8 mouse cellular contexts compared by ENCODE assay signal in the genomic region with DNA sequence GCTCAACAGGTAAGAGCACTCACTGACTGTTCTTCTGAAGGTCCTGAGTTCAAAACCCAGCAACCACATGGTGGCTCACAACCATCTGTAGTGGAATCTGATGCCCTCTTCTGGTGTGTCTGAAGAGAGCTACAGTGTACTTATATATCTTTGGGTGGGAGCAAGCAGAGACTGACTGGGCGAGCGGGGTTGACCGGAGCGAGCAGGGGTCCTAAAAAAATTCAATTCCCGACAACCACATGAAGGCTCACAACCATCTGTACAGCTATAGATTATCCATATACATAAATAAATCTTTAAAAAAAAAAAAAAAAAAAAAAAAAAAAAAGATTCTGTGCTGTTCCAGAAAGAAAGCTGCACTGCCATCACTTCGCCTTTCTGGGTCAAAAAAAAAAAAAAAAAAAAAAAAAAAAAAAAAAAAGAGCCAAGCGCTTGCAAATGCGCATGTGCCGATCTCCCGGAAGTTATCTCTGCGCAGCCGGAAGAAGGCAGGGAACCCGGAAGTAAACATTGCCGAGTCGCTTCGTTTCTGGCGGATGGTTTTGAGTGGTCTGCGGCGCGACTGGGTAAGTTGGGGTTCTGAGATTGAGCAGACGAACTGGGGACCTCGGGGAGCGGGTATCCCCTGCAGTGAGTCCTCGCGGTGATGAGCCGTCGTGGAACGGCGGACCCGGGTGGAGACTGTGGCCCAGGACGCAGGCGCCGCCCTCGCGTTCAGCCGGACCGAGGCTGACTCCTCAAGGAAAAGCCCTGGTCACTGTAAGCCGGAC. TPM values are rescaled to one million over a fixed set of nuclear protein-coding genes. Genes with fewer than 3 reads are reported as not detected.
DNase-seq lines count a peak whose midpoint lies in the region; ATAC-seq and TF ChIP-seq lines count a peak whose summit lies in the region.

A gene (plus strand): TSS at position 491 of the 770 bp plus-strand sequence.

- peak; percentile 89 for DNase-seq in CD4-positive helper T cell, adult 2 months (ENCODE audit: low read depth, low spot score)
- peak; percentile 94 for DNase-seq in embryonic facial prominence, embryonic 14.5 days (ENCODE audit: low spot score)
- DNase-seq in heart, adult 8-10 months (ENCODE audit: low spot score), result peak; percentile 73
- DNase-seq in kidney, adult 8-10 months, result peak; percentile 56 to 57
- DNase-seq in liver, adult 2 months (ENCODE audit: extremely low read depth, low read depth, low spot score), result peak; percentile 69
- DNase-seq in spleen, postnatal 4 days (ENCODE audit: low spot score in 2 of 2), result peak; percentile 67 to 84

- peak; percentile 33; the same call in 1 of the 2 replicates for TF ChIP-seq POLR2A in bone marrow, adult 2 months (IDR thresholded peaks at IDR 0.05; ENCODE audit: borderline replicate concordance, control insufficient read depth, low read depth, low read length)
- TF ChIP-seq POLR2A in liver, adult 2 months (IDR thresholded peaks at IDR 0.05; ENCODE audit: extremely low read depth, insufficient read depth, low read length), result peak; percentile 44; the same call in 1 of the 2 replicates
- peak; percentile 48 for TF ChIP-seq POLR2A in myocyte (IDR thresholded peaks at IDR 0.05; ENCODE audit: insufficient read length, low read depth)

- H3K27ac ChIP-seq in bone marrow, adult 2 months (ENCODE audit: control insufficient read depth, insufficient read depth, low read depth, low read length, poor library complexity), result peak within 1 kb of the TSS; percentile 60
- no peak within 1 kb of the TSS for H3K27ac ChIP-seq in embryonic facial prominence, embryonic 14.5 days (replicated peaks; ENCODE audit: low read depth, low read length)
- H3K27ac ChIP-seq in liver, adult 2 months (replicated peaks; ENCODE audit: insufficient read depth, low read depth, low read length), result peak within 1 kb of the TSS; percentile 53

- H3K79me2 ChIP-seq in liver, adult 2 months (ENCODE audit: control insufficient read depth, insufficient read depth, low read length), result peaks cover 3% of the 10 kb centered on the region; the same call in 1 of the 2 replicates
- H3K79me2 ChIP-seq in myocyte (ENCODE audit: control insufficient read depth, insufficient read depth), result peaks cover 30% of the 10 kb centered on the region

- peak; percentile 84 for ATAC-seq in embryonic facial prominence, embryonic 14.5 days (ENCODE audit: low read depth)

- WGBS in bone marrow, adult 2 months, result 8% methylated on average over 38 of the region's 38 CpGs
- 8% methylated on average over 31 of the region's 38 CpGs for WGBS in embryonic facial prominence, embryonic 14.5 days
- 9% methylated on average over 38 of the region's 38 CpGs for WGBS in liver, adult 2 months

- H3K4me3 ChIP-seq in bone marrow, adult 2 months (replicated peaks; ENCODE audit: control insufficient read depth, low read depth, low read length), result peak within 1 kb of the TSS; percentile 97
- H3K4me3 ChIP-seq in embryonic facial prominence, embryonic 14.5 days (ENCODE audit: low read depth, low read length), result peak within 1 kb of the TSS; percentile 91
- H3K4me3 ChIP-seq in liver, adult 2 months (ENCODE audit: insufficient read depth, low read depth, low read length), result peak within 1 kb of the TSS; percentile 73
- peak within 1 kb of the TSS; percentile 69 for H3K4me3 ChIP-seq in myocyte

- TF ChIP-seq CTCF in bone marrow, adult 2 months (IDR thresholded peaks at IDR 0.05; ENCODE audit: control insufficient read depth, insufficient read depth, low read length), result no peak
- no peak for TF ChIP-seq CTCF in liver, adult 2 months (IDR thresholded peaks at IDR 0.05; ENCODE audit: low read depth, low read length)

- no peaks in the 10 kb centered on the region for H3K4me1 ChIP-seq in bone marrow, adult 2 months (ENCODE audit: control insufficient read depth, insufficient read depth, low read length)
- peaks cover 5% of the 10 kb centered on the region; the same call in 1 of the 2 replicates for H3K4me1 ChIP-seq in embryonic facial prominence, embryonic 14.5 days (ENCODE audit: control insufficient read depth, insufficient read depth, low read length)
- peaks cover 6% of the 10 kb centered on the region for H3K4me1 ChIP-seq in liver, adult 2 months (ENCODE audit: control insufficient read depth, insufficient read depth, low read length)

- H3K27me3 ChIP-seq in embryonic facial prominence, embryonic 14.5 days (replicated peaks; ENCODE audit: control insufficient read depth, insufficient read depth, low read length), result no peaks in the 10 kb centered on the region
- no peaks in the 10 kb centered on the region for H3K27me3 ChIP-seq in liver, adult 2 months (ENCODE audit: control insufficient read depth, insufficient read depth, low read length)
- H3K27me3 ChIP-seq in myocyte (ENCODE audit: control insufficient read depth, insufficient read depth, insufficient read length), result no peaks in the 10 kb centered on the region

- peak within 1 kb of the TSS; percentile 84 for H3K9ac ChIP-seq in embryonic facial prominence, embryonic 14.5 days (ENCODE audit: low read depth, low read length)
- H3K9ac ChIP-seq in liver, adult 2 months (ENCODE audit: low read depth, low read length), result peak within 1 kb of the TSS; percentile 73

- peak within 1 kb of the TSS; percentile 16 for H3ac ChIP-seq in myocyte (ENCODE audit: control insufficient read depth, insufficient read length)

- peaks cover 14% of the 10 kb centered on the region for H3K36me3 ChIP-seq in embryonic facial prominence, embryonic 14.5 days (ENCODE audit: control insufficient read depth, insufficient read depth, low read length)
- peaks cover 13% of the 10 kb centered on the region; the same call in 1 of the 2 replicates for H3K36me3 ChIP-seq in liver, adult 2 months (ENCODE audit: control insufficient read depth, insufficient read depth, low read length)
- H3K36me3 ChIP-seq in myocyte (ENCODE audit: control insufficient read depth, insufficient read depth), result no peaks in the 10 kb centered on the region

- H3K9me3 ChIP-seq in embryonic facial prominence, embryonic 14.5 days (ENCODE audit: control insufficient read depth, low read length), result no peaks in the 10 kb centered on the region

- peak within 1 kb of the TSS; percentile 65 for H3K4me2 ChIP-seq in embryonic facial prominence, embryonic 14.5 days (ENCODE audit: low read depth, low read length)
- peak within 1 kb of the TSS; percentile 72 for H3K4me2 ChIP-seq in myocyte (ENCODE audit: low read depth)

TF ChIP-seq in myocyte, 11 proteins besides CTCF, POLR2A, EP300 and RAD21:
- no peak for TF ChIP-seq POLR2AphosphoS2 (IDR thresholded peaks at IDR 0.05; ENCODE audit: insufficient read length, low read depth)
- no peak for TF ChIP-seq REST (IDR thresholded peaks at IDR 0.05; ENCODE audit: insufficient read depth, insufficient read length)
- no peak for TF ChIP-seq MYOG (IDR thresholded peaks at IDR 0.05; ENCODE audit: control insufficient read depth in 1 of 3, insufficient read depth in 1 of 3, insufficient read length in 2 of 3, low read depth in 2 of 3)
- no peak for TF ChIP-seq MAX (IDR thresholded peaks at IDR 0.05; ENCODE audit: low read depth)
- no peak for TF ChIP-seq TCF12 (IDR thresholded peaks at IDR 0.05; ENCODE audit: insufficient read depth, poor library complexity, severe bottlenecking)
- TF ChIP-seq E2F4 (IDR thresholded peaks at IDR 0.05; ENCODE audit: insufficient read depth), result no peak
- TF ChIP-seq TCF3 (IDR thresholded peaks at IDR 0.05; ENCODE audit: insufficient read length, low read depth), result no peak
- TF ChIP-seq MYOD1 (IDR thresholded peaks at IDR 0.05; ENCODE audit: control insufficient read depth in 1 of 3, insufficient read length in 2 of 3, low read depth in 2 of 3), result no peak
- no peak for TF ChIP-seq USF1 (IDR thresholded peaks at IDR 0.05; ENCODE audit: low read depth)
- no peak for TF ChIP-seq SRF (IDR thresholded peaks at IDR 0.05; ENCODE audit: control insufficient read depth, insufficient read length, low read depth)
- TF ChIP-seq CEBPB (IDR thresholded peaks at IDR 0.05; ENCODE audit: insufficient read depth, poor library complexity, severe bottlenecking), result no peak

RNA-seq across cellular contexts. Expression of the gene that starts here (rescaled TPM):
- polyA plus RNA-seq in bone marrow, adult 2 months (2011; ENCODE audit: insufficient read depth, insufficient read length, low replicate concordance, missing spikeins), result 26.8 and 27.2 TPM in 2 replicates
- polyA plus RNA-seq in embryonic facial prominence, embryonic 14.5 days (2014; fragmentation: Nextera tagmentation; extraction: Ambion mirVana), result 46.2 and 54.1 TPM in 2 replicates
- 10 to 100 TPM; 28.0 to 30.8 (median 30.1) TPM for total RNA-seq in heart, adult 8-10 months (2022)
- 11.8 and 13.2 TPM in 2 replicates for total RNA-seq in liver, adult 2 months (2014; rRNA removed)
- polyA plus RNA-seq in liver, adult 2 months (2012; rRNA removed), result 1.7 and 2.4 TPM in 2 replicates
- polyA plus RNA-seq in myocyte (2012; fragmentation: generic; extraction: Trizol), result 22.0 TPM
